Mouse (Mus musculus): ENCODE results near the gene Gm10260.
A peak's percentile ranks its signal among the peaks of the same experiment; 100 is the strongest.

The Gm10260 gene

GRCm38 (mm10) chr13:97768803-97769202 is 8.4 kb upstream of the Gm10260 start:
- DNase-seq (ENCODE audit: low spot score in 2 of 2): no peak

GRCm38 (mm10) chr13:97768046-97768682 is 7.7 kb upstream of the Gm10260 start:
- DNase-seq (ENCODE audit: low spot score in 2 of 2): no peak

- DNase-seq (ENCODE audit: low spot score in 2 of 2): no peak
Observed at GRCm38 (mm10) chr13:97766600-97766999, 6.2 kb upstream of the Gm10260 start.

GRCm38 (mm10) chr13:97765913-97766312 is 5.5 kb upstream of the Gm10260 start:
- no peak for DNase-seq (ENCODE audit: low spot score in 2 of 2)

- no peak for DNase-seq (ENCODE audit: low spot score in 2 of 2)
Observed at GRCm38 (mm10) chr13:97764067-97764466, 3.6 kb upstream of the Gm10260 start.

GRCm38 (mm10) chr13:97763436-97763835 is 3.0 kb upstream of the Gm10260 start:
- no peak for DNase-seq (ENCODE audit: low spot score in 2 of 2)

GRCm38 (mm10) chr13:97762121-97762520 is 1.7 kb upstream of the Gm10260 start:
- no peak for DNase-seq (ENCODE audit: low spot score in 2 of 2)

GRCm38 (mm10) chr13:97757033-97757432 is 3.4 kb downstream of the Gm10260 start:
- no peak for DNase-seq (ENCODE audit: low spot score in 2 of 2)

GRCm38 (mm10) chr13:97756091-97756490 is 4.3 kb downstream of the Gm10260 start:
- no peak for DNase-seq (ENCODE audit: low spot score in 2 of 2)

- DNase-seq (ENCODE audit: low spot score in 2 of 2): no peak
Observed at GRCm38 (mm10) chr13:97750851-97751381, 9.5 kb downstream of the Gm10260 start.

- DNase-seq (ENCODE audit: low spot score in 2 of 2): no peak
Observed at GRCm38 (mm10) chr13:97747037-97747860, 13.2 kb downstream of the Gm10260 start.

- DNase-seq (ENCODE audit: low spot score in 2 of 2): no peak
Observed at GRCm38 (mm10) chr13:97744669-97745068, 15.8 kb downstream of the Gm10260 start.

- DNase-seq (ENCODE audit: low spot score in 2 of 2): no peak
Observed at GRCm38 (mm10) chr13:97744036-97744435, 16.4 kb downstream of the Gm10260 start.

- peak; percentile 25 for DNase-seq (ENCODE audit: low spot score in 2 of 2)
Observed at GRCm38 (mm10) chr13:97743229-97743988, 17.0 kb downstream of the Gm10260 start.

- DNase-seq (ENCODE audit: low spot score in 2 of 2): no peak
Observed at GRCm38 (mm10) chr13:97735931-97736330, 24.5 kb downstream of the Gm10260 start.

- no peak for DNase-seq (ENCODE audit: low spot score in 2 of 2)
Observed at GRCm38 (mm10) chr13:97734760-97735159, 25.7 kb downstream of the Gm10260 start.

- no peak for DNase-seq (ENCODE audit: low spot score in 2 of 2)
Observed at GRCm38 (mm10) chr13:97725160-97725825, 35.1 kb downstream of the Gm10260 start.

GRCm38 (mm10) chr13:97724551-97724950 is 35.9 kb downstream of the Gm10260 start:
- DNase-seq (ENCODE audit: low spot score in 2 of 2): no peak

- DNase-seq (ENCODE audit: low spot score in 2 of 2): no peak
Observed at GRCm38 (mm10) chr13:97712506-97713275, 47.7 kb downstream of the Gm10260 start.

GRCm38 (mm10) chr13:97711510-97711909 is 48.9 kb downstream of the Gm10260 start:
- DNase-seq (ENCODE audit: low spot score in 2 of 2): no peak

Measured in spleen, postnatal 14 days (tissue).